Mouse (Mus musculus): ENCODE results near the gene Spo11. TPM values are rescaled to one million over a fixed set of nuclear protein-coding genes. Genes with fewer than 3 reads are reported as not detected.

Gene Spo11
- polyA plus RNA-seq, 1 experiment from 2014 or later = 1.7 TPM

DNA sequence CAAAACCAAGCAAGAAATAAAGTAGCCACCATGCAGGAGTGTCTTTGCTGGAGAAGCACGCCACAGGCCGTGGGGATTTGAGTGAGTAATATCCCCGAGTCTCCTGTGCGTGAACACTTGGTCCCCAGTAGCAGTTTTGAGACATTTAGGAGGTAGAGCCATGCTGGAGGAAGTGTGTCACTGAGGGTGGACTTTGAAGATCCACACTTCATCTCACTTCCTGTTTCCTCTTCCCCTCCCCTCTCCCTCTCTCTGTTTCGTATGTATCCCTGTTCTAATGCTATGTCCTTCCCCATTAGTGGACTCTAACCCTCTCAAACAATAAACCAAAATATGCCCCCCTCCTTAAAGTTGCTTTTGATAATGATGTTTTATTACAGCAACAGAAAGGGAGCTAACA is 11.0 kb upstream of the Spo11 start:
- WGBS = 86% methylated on average over 5 of the region's 5 CpGs
- no peak overlapping the region for H3K4me2 ChIP-seq (ENCODE audit: low read depth, severe bottlenecking)
- H3K9me3 ChIP-seq (ENCODE audit: control insufficient read depth, low read length) = no peaks in the 10 kb centered on the region
- H3K4me1 ChIP-seq (ENCODE audit: control insufficient read depth, insufficient read depth, low read length) = 0 out of 2 replicates have a peak, but pooled peaks cover 2% of the 10 kb centered on the region
- H3K36me3 ChIP-seq (ENCODE audit: control insufficient read depth, insufficient read depth, low read length) = no peaks in the 10 kb centered on the region; the same call in 1 of the 2 replicates
- ATAC-seq (ENCODE audit: insufficient number of reproducible peaks, low FRiP score, low TSS enrichment, low read depth) (no peak), DNase-seq (ENCODE audit: low spot score) (no peak)
- no peak overlapping the region for H3K27ac ChIP-seq (replicated peaks; ENCODE audit: low read depth, low read length)
- no peak overlapping the region for H3K9ac ChIP-seq (ENCODE audit: low read length)
- H3K4me3 ChIP-seq (ENCODE audit: low read depth, low read length) = no peak overlapping the region
- H3K27me3 ChIP-seq (ENCODE audit: control insufficient read depth, insufficient read depth, low read length) = no peaks in the 10 kb centered on the region

DNA sequence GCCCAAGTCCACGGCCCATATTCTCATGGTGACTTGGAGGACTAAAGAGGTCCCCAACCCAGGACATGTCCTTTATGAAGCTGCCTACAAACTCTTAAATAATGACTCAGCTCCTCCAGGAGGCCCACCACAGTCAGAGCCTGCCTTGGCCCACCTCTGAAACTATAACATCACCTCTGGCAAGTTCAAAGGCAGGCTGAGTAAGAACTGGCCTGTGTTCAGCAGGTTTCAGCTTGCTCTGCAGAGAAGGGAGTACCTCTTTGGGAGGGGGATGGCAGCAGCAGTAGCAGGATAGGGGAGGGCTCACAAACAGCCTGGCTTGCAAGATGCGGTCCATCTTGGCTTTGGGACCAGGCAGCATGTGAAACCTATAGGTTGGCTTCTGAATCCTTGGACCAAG is 5.6 kb upstream of the Spo11 start:
- ATAC-seq (ENCODE audit: insufficient number of reproducible peaks, low FRiP score, low TSS enrichment, low read depth) (no peak), DNase-seq (ENCODE audit: low spot score) (no peak)
- H3K4me1 ChIP-seq (ENCODE audit: control insufficient read depth, insufficient read depth, low read length) = peaks cover 7% of the 10 kb centered on the region; the same call in 1 of the 2 replicates
- H3K27me3 ChIP-seq (ENCODE audit: control insufficient read depth, insufficient read depth, low read length) = no peaks in the 10 kb centered on the region
- H3K36me3 ChIP-seq (ENCODE audit: control insufficient read depth, insufficient read depth, low read length) = no peaks in the 10 kb centered on the region
- H3K9ac ChIP-seq (ENCODE audit: low read length) = no peak overlapping the region
- no peak overlapping the region for H3K4me2 ChIP-seq (ENCODE audit: low read depth, severe bottlenecking)
- H3K4me3 ChIP-seq (ENCODE audit: low read depth, low read length) = no peak overlapping the region
- H3K9me3 ChIP-seq (ENCODE audit: control insufficient read depth, low read length) = no peaks in the 10 kb centered on the region
- H3K27ac ChIP-seq (replicated peaks; ENCODE audit: low read depth, low read length) = no peak overlapping the region
- WGBS = 93% methylated on average over 2 of the region's 2 CpGs

DNA sequence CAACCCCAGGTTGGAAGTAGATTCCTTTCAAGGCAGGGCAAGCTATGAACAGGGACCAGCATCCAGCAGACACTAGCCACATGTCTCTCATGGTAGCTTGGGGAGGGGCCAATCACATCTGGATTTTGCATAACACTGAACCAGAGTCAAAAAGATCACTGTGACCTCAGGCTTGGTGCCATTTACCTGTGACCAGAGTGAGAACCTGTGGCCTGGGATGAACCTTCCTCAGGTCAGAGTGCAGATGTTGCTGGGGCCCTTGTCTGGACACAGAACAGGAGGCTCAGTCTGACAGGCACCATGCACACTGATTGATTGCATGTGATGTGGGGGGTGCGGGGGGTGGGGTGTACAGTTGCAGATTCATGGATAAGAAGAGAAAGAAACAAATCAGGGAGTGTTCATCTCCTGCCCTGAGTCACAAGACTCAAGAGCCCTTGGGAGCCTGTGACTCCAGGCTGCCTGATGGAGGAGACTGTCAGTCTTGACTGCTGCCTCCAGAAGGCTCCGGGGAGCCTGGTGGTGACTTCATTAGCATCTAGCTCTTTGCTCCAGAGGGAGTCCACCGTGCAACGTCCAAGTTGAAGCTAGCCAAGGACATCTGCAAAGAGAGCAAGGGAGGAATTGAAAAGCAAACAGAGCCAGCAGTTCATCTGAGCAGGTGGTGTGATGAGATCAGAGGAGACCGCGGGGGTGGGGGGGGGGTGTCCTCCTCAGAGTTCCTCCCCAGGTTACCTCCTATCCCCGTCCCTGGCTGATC is 3.5 kb upstream of the Spo11 start:
- peaks cover 13% of the 10 kb centered on the region for H3K4me1 ChIP-seq (ENCODE audit: control insufficient read depth, insufficient read depth, low read length)
- WGBS = 29% methylated on average over 7 of the region's 7 CpGs
- no peak for DNase-seq (ENCODE audit: low spot score)

DNA sequence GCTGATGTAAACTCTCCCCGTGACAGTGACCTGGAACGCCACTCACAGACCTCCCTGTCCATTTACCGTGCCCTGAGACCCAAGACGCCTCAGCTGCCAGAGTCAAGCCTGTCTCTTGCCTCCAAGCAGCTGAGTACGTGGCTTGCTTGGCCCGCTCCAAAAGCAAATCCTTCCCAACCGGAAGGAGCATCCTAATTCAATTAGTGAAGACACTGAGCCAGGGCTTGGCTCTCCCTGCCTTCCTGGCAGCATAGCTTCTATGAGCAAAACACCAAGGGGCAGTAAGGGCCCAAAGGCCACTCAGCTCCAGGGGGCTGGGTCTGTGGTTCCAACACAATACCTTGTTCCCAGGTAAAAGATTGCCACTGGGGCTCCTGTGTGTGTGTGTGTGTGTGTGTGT is 2.8 kb upstream of the Spo11 start:
- DNase-seq (ENCODE audit: low spot score) (no peak), ATAC-seq (ENCODE audit: insufficient number of reproducible peaks, low FRiP score, low TSS enrichment, low read depth) (no peak)
- 37% methylated on average over 7 of the region's 7 CpGs for WGBS
- Histone ChIP-seq H3K4me3 (ENCODE audit: low read depth, low read length) (no peak overlapping the region), H3K4me1 (ENCODE audit: control insufficient read depth, insufficient read depth, low read length) (peaks cover 13% of the 10 kb centered on the region), H3K27me3 (ENCODE audit: control insufficient read depth, insufficient read depth, low read length) (no peaks in the 10 kb centered on the region), H3K9ac (ENCODE audit: low read length) (no peak overlapping the region), H3K9me3 (ENCODE audit: control insufficient read depth, low read length) (no peaks in the 10 kb centered on the region), H3K4me2 (ENCODE audit: low read depth, severe bottlenecking) (no peak overlapping the region), H3K36me3 (ENCODE audit: control insufficient read depth, insufficient read depth, low read length) (no peaks in the 10 kb centered on the region), H3K27ac (replicated peaks; ENCODE audit: low read depth, low read length) (no peak overlapping the region)

More for the DNA sequence above, 3.5 kb upstream of the Spo11 start:
- H3K36me3 ChIP-seq (ENCODE audit: control insufficient read depth, insufficient read depth, low read length) = no peaks in the 10 kb centered on the region
- no peak overlapping the region for H3K9ac ChIP-seq (ENCODE audit: low read length)
- H3K4me3 ChIP-seq (ENCODE audit: low read depth, low read length) = no peak overlapping the region
- no peak overlapping the region for H3K4me2 ChIP-seq (ENCODE audit: low read depth, severe bottlenecking)
- no peaks in the 10 kb centered on the region for H3K27me3 ChIP-seq (ENCODE audit: control insufficient read depth, insufficient read depth, low read length)
- ATAC-seq (ENCODE audit: insufficient number of reproducible peaks, low FRiP score, low TSS enrichment, low read depth) = no peak
- no peak overlapping the region for H3K27ac ChIP-seq (replicated peaks; ENCODE audit: low read depth, low read length)
- no peaks in the 10 kb centered on the region for H3K9me3 ChIP-seq (ENCODE audit: control insufficient read depth, low read length)

DNA sequence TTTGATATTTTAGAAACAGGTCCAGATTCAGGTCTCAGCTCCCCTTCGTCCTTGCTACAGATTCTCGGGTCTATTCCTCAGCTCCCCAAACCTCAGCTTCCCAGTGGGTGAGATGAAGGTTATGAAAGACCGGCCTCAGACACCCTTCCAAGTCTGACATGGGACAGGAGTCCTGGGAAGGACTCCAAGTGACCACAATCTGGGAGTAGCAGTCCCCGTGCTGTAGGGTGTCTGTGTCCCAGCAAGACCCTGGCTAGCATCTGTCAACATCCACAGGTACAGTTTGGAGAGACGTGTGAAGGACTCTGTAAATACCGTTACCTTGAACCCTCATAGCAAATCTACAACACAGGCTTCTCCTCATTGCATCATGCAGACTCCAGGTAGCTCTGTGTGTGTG is 2.3 kb upstream of the Spo11 start:
- Histone ChIP-seq H3K4me2 (ENCODE audit: low read depth, severe bottlenecking) (no peak overlapping the region), H3K9ac (ENCODE audit: low read length) (no peak overlapping the region), H3K27me3 (ENCODE audit: control insufficient read depth, insufficient read depth, low read length) (no peaks in the 10 kb centered on the region), H3K9me3 (ENCODE audit: control insufficient read depth, low read length) (no peaks in the 10 kb centered on the region), H3K4me1 (ENCODE audit: control insufficient read depth, insufficient read depth, low read length) (peaks cover 13% of the 10 kb centered on the region), H3K27ac (replicated peaks; ENCODE audit: low read depth, low read length) (no peak overlapping the region), H3K4me3 (ENCODE audit: low read depth, low read length) (no peak overlapping the region), H3K36me3 (ENCODE audit: control insufficient read depth, insufficient read depth, low read length) (no peaks in the 10 kb centered on the region)
- no peak for ATAC-seq (ENCODE audit: insufficient number of reproducible peaks, low FRiP score, low TSS enrichment, low read depth)
- no peak for DNase-seq (ENCODE audit: low spot score)
- WGBS = 85% methylated on average over 6 of the region's 6 CpGs

DNA sequence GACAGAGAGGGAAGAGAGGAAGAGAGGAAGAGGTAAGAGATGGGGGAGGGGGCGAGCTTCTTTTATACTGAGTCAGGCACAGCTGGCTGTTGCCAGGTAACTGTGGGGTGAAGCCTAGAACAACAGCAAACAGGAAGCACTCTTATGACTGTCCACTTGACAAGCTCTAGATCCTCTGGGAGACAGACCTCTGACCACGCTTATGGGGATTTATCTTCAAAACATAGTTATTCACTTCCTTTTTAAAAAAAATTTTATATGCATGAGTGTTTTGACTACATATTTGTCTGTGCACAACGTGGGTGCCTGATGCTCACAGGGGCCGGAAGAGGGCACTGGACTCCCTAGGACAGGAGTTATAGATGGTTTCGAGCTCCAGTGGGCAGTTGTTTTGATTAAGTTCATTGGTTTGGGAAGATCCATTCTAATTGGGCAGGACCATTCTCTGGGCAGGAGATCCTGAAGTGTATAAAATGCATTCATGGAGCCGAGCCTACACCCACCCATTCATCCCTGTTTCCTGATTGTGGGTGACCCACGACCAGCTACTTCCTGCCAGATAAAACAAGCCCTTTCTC is 750 bp upstream of the Spo11 start:
- no peak for DNase-seq (ENCODE audit: low spot score)
- no peak for ATAC-seq (ENCODE audit: insufficient number of reproducible peaks, low FRiP score, low TSS enrichment, low read depth)
- Histone ChIP-seq H3K4me3 (ENCODE audit: low read depth, low read length) (no peak overlapping the region), H3K36me3 (ENCODE audit: control insufficient read depth, insufficient read depth, low read length) (no peaks in the 10 kb centered on the region), H3K9ac (ENCODE audit: low read length) (0 out of 2 replicates have a peak overlapping the region, but pooled peaks have one; percentile 8), H3K4me1 (ENCODE audit: control insufficient read depth, insufficient read depth, low read length) (peaks cover 13% of the 10 kb centered on the region), H3K4me2 (ENCODE audit: low read depth, severe bottlenecking) (peak overlapping the region; percentile 32; the same call in 1 of the 2 replicates), H3K27me3 (ENCODE audit: control insufficient read depth, insufficient read depth, low read length) (no peaks in the 10 kb centered on the region), H3K27ac (replicated peaks; ENCODE audit: low read depth, low read length) (peak overlapping the region; percentile 48; the same call in 1 of the 2 replicates), H3K9me3 (ENCODE audit: control insufficient read depth, low read length) (no peaks in the 10 kb centered on the region)
- WGBS = 35% methylated on average over 7 of the region's 7 CpGs

DNA sequence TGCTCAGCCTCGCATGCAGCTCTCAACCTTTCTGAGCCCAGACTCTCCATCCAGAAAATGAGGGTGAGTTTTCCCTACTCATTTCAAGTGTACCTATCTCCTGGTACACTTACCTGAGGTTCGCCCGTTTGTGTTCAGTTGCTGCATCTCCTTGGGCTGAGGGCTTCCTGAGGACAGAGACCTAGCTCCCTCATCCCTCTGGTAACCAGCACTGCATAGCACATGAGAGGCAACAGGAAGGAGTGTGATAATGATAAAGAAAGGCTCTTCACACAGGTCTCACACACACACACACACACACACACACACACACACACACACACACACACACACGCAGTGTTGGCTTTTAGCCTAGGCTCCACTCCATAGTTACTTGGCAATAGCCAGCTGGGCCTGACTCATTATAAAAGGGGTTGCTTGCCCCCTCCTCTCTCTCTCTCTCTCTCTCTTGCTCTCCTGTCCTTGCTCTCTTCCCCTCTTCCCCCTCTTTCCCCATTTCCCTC is 682 bp downstream of the Spo11 start:
- Histone ChIP-seq H3K27me3 (ENCODE audit: control insufficient read depth, insufficient read depth, low read length) (no peaks in the 10 kb centered on the region), H3K4me3 (ENCODE audit: low read depth, low read length) (no peak overlapping the region), H3K9ac (ENCODE audit: low read length) (no peak overlapping the region; the same call in 1 of the 2 replicates), H3K27ac (replicated peaks; ENCODE audit: low read depth, low read length) (no peak overlapping the region), H3K4me1 (ENCODE audit: control insufficient read depth, insufficient read depth, low read length) (peaks cover 13% of the 10 kb centered on the region), H3K9me3 (ENCODE audit: control insufficient read depth, low read length) (no peaks in the 10 kb centered on the region), H3K4me2 (ENCODE audit: low read depth, severe bottlenecking) (no peak overlapping the region), H3K36me3 (ENCODE audit: control insufficient read depth, insufficient read depth, low read length) (no peaks in the 10 kb centered on the region)
- ATAC-seq (ENCODE audit: insufficient number of reproducible peaks, low FRiP score, low TSS enrichment, low read depth) (no peak), DNase-seq (ENCODE audit: low spot score) (no peak)
- WGBS = 63% methylated on average over 4 of the region's 4 CpGs

DNA sequence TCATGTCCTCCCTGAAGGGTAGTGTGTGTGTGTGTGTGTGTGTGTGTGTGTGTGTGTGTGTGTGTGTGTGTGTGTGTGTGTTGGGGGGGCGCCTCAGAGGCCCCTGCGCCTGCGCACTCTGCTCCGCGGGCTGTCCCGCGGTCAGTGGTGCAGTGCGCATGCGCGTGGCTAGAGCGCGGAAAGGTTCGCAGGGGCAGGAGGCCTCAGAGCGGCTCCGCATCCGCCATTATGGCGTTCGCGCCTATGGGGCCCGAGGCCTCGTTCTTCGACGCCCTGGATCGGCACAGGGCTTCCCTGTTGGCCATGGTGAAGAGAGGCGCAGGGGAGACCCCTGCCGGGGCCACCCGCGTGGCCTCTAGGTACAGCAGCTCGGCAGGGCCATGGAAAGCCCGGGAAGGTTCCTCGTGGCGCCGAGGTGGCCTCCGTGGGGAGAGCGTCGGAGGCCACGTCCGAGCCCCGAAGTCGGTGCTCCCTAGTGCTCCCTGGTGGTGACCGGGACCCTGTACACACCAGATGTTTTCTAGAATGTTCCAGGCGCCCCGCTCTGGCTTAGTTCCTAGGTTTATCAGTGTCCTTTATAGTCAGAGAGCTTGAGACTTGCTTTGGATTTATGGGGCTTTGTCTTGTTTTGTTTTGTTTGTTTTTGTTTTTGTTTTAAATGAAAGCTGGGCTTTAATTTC is 2.3 kb downstream of the Spo11 start:
- Histone ChIP-seq H3K4me1 (ENCODE audit: control insufficient read depth, insufficient read depth, low read length) (peaks cover 13% of the 10 kb centered on the region), H3K9me3 (ENCODE audit: control insufficient read depth, low read length) (no peaks in the 10 kb centered on the region), H3K4me2 (ENCODE audit: low read depth, severe bottlenecking) (no peak overlapping the region), H3K9ac (ENCODE audit: low read length) (no peak overlapping the region), H3K27me3 (ENCODE audit: control insufficient read depth, insufficient read depth, low read length) (no peaks in the 10 kb centered on the region), H3K27ac (replicated peaks; ENCODE audit: low read depth, low read length) (no peak overlapping the region), H3K36me3 (ENCODE audit: control insufficient read depth, insufficient read depth, low read length) (no peaks in the 10 kb centered on the region), H3K4me3 (ENCODE audit: low read depth, low read length) (no peak overlapping the region)
- DNase-seq (ENCODE audit: low spot score) (no peak), ATAC-seq (ENCODE audit: insufficient number of reproducible peaks, low FRiP score, low TSS enrichment, low read depth) (no peak)
- 94% methylated on average over 43 of the region's 43 CpGs for WGBS
